8 mouse cellular contexts compared by ENCODE assay signal in genomic region chr11:75014816-75015215, GRCm38 (mm10).
DNase-seq lines count a peak whose midpoint lies in the region; ATAC-seq and TF ChIP-seq lines count a peak whose summit lies in the region.

No protein-coding gene starts in this region.

- 0 out of 2 replicates have a peak, but pooled peaks cover 16% of the 10 kb centered on the region for H3K4me1 ChIP-seq in forebrain, postnatal 0 days (ENCODE audit: insufficient read depth)
- peaks cover 32% of the 10 kb centered on the region for H3K4me1 ChIP-seq in forebrain, embryonic 15.5 days
- peaks cover 20% of the 10 kb centered on the region for H3K4me1 ChIP-seq in midbrain, embryonic 14.5 days (ENCODE audit: control insufficient read depth, insufficient read depth, low read length)
- H3K4me1 ChIP-seq in midbrain, embryonic 16.5 days (ENCODE audit: control insufficient read depth, insufficient read depth, low read length): peaks cover 28% of the 10 kb centered on the region
- peaks cover 47% of the 10 kb centered on the region for H3K4me1 ChIP-seq in heart, postnatal 0 days (ENCODE audit: control insufficient read depth, insufficient read depth)
- H3K4me1 ChIP-seq in olfactory bulb, adult 2 months (ENCODE audit: control insufficient read depth, insufficient read depth, low read length): peaks cover 19% of the 10 kb centered on the region

- no peak for TF ChIP-seq CTCF in forebrain, postnatal 0 days (IDR thresholded peaks at IDR 0.05; ENCODE audit: low read depth)
- TF ChIP-seq CTCF in heart, postnatal 0 days (IDR thresholded peaks at IDR 0.05; ENCODE audit: low read depth): no peak
- no peak for TF ChIP-seq CTCF in olfactory bulb, adult 2 months (IDR thresholded peaks at IDR 0.05; ENCODE audit: insufficient read depth, low read depth, low read length)

- no peak for TF ChIP-seq POLR2A in olfactory bulb, adult 2 months (IDR thresholded peaks at IDR 0.05; ENCODE audit: insufficient read depth, low read depth, low read length)

- no peaks in the 10 kb centered on the region for H3K27me3 ChIP-seq in forebrain, postnatal 0 days (ENCODE audit: insufficient read depth, low read length)
- no peaks in the 10 kb centered on the region for H3K27me3 ChIP-seq in forebrain, embryonic 15.5 days
- H3K27me3 ChIP-seq in midbrain, embryonic 14.5 days (ENCODE audit: control insufficient read depth, insufficient read depth, low read length): no peaks in the 10 kb centered on the region
- no peaks in the 10 kb centered on the region for H3K27me3 ChIP-seq in midbrain, embryonic 16.5 days (ENCODE audit: control insufficient read depth, insufficient read depth, low read depth, low read length)
- H3K27me3 ChIP-seq in heart, postnatal 0 days (ENCODE audit: control insufficient read depth, insufficient read depth, low read length): no peaks in the 10 kb centered on the region

- H3K4me3 ChIP-seq in forebrain, postnatal 0 days (ENCODE audit: low read depth, low read length): no peak overlapping the region
- no peak overlapping the region for H3K4me3 ChIP-seq in forebrain, embryonic 15.5 days
- no peak overlapping the region for H3K4me3 ChIP-seq in midbrain, embryonic 14.5 days (replicated peaks; ENCODE audit: low read depth, low read length)
- H3K4me3 ChIP-seq in midbrain, embryonic 16.5 days (ENCODE audit: low read depth, low read length): no peak overlapping the region
- H3K4me3 ChIP-seq in heart, postnatal 0 days (ENCODE audit: low read depth, low read length): no peak overlapping the region
- no peak overlapping the region for H3K4me3 ChIP-seq in olfactory bulb, adult 2 months (ENCODE audit: insufficient read depth, low read depth, low read length)

- H3K27ac ChIP-seq in forebrain, postnatal 0 days (ENCODE audit: low read depth, low read length): no peak overlapping the region
- H3K27ac ChIP-seq in forebrain, embryonic 15.5 days (replicated peaks): no peak overlapping the region; the same call in 1 of the 2 replicates
- H3K27ac ChIP-seq in midbrain, embryonic 14.5 days (replicated peaks; ENCODE audit: low read depth, low read length): peak overlapping the region; percentile 20; the same call in 1 of the 2 replicates
- no peak overlapping the region for H3K27ac ChIP-seq in midbrain, embryonic 16.5 days (ENCODE audit: low read length)
- peak overlapping the region; percentile 96 for H3K27ac ChIP-seq in heart, postnatal 0 days (ENCODE audit: low read depth)
- peak overlapping the region; percentile 70 for H3K27ac ChIP-seq in olfactory bulb, adult 2 months (ENCODE audit: insufficient read depth, low read depth, low read length)

- H3K36me3 ChIP-seq in forebrain, postnatal 0 days (ENCODE audit: insufficient read depth): no peaks in the 10 kb centered on the region
- H3K36me3 ChIP-seq in forebrain, embryonic 15.5 days: no peaks in the 10 kb centered on the region
- no peaks in the 10 kb centered on the region for H3K36me3 ChIP-seq in midbrain, embryonic 14.5 days (ENCODE audit: control insufficient read depth, insufficient read depth, low read length)
- no peaks in the 10 kb centered on the region for H3K36me3 ChIP-seq in midbrain, embryonic 16.5 days (ENCODE audit: control insufficient read depth, insufficient read depth, low read length)
- H3K36me3 ChIP-seq in heart, postnatal 0 days (replicated peaks; ENCODE audit: control insufficient read depth, insufficient read depth, low read length): no peaks in the 10 kb centered on the region

- no peaks in the 10 kb centered on the region for H3K9me3 ChIP-seq in forebrain, postnatal 0 days (ENCODE audit: low read length)
- H3K9me3 ChIP-seq in forebrain, embryonic 15.5 days: no peaks in the 10 kb centered on the region
- no peaks in the 10 kb centered on the region for H3K9me3 ChIP-seq in midbrain, embryonic 14.5 days (ENCODE audit: control insufficient read depth, low read length)
- no peaks in the 10 kb centered on the region for H3K9me3 ChIP-seq in midbrain, embryonic 16.5 days (replicated peaks; ENCODE audit: control insufficient read depth, low read length, poor library complexity, severe bottlenecking)
- no peaks in the 10 kb centered on the region for H3K9me3 ChIP-seq in heart, postnatal 0 days (replicated peaks; ENCODE audit: control insufficient read depth, low read length)

- no peak for TF ChIP-seq EP300 in heart, postnatal 0 days (IDR thresholded peaks at IDR 0.05; ENCODE audit: low read depth)

- intact Hi-C loops in left cerebral cortex, postnatal 25 days (cut with DNase I): no loop called here

- DNase-seq in forebrain, postnatal 0 days: peak; percentile 4
- no peak for DNase-seq in midbrain, embryonic 14.5 days
- no peak for DNase-seq in heart, postnatal 0 days (ENCODE audit: low spot score)
- DNase-seq in spleen, adult 18-20 months: no peak
- no peak for DNase-seq in left cerebral cortex, postnatal 25 days (ENCODE audit: low spot score in 2 of 2)

- ATAC-seq in forebrain, postnatal 0 days: no peak
- ATAC-seq in forebrain, embryonic 15.5 days (replicated peaks): no peak
- no peak for ATAC-seq in midbrain, embryonic 14.5 days (ENCODE audit: low FRiP score, low TSS enrichment)
- no peak for ATAC-seq in midbrain, embryonic 16.5 days
- no peak for ATAC-seq in heart, postnatal 0 days (ENCODE audit: insufficient read depth, low read depth)

- 42% methylated on average over 4 of the region's 4 CpGs for WGBS in forebrain, postnatal 0 days
- 30% methylated on average over 4 of the region's 4 CpGs for WGBS in forebrain, embryonic 15.5 days
- 45% methylated on average over 4 of the region's 4 CpGs for WGBS in midbrain, embryonic 14.5 days
- 34% methylated on average over 4 of the region's 4 CpGs for WGBS in midbrain, embryonic 16.5 days
- WGBS in heart, postnatal 0 days: 67% methylated on average over 4 of the region's 4 CpGs
- 47% methylated on average over 4 of the region's 4 CpGs for WGBS in olfactory bulb, adult 2 months

- no peak overlapping the region for H3K4me2 ChIP-seq in forebrain, postnatal 0 days (ENCODE audit: low read depth)
- H3K4me2 ChIP-seq in forebrain, embryonic 15.5 days (replicated peaks): no peak overlapping the region
- H3K4me2 ChIP-seq in midbrain, embryonic 14.5 days (ENCODE audit: low read length): no peak overlapping the region
- no peak overlapping the region for H3K4me2 ChIP-seq in midbrain, embryonic 16.5 days (ENCODE audit: low read length)
- H3K4me2 ChIP-seq in heart, postnatal 0 days (ENCODE audit: low read depth, low read length): no peak overlapping the region

- H3K9ac ChIP-seq in forebrain, postnatal 0 days: 0 out of 2 replicates have a peak overlapping the region, but pooled peaks have one; percentile 1
- H3K9ac ChIP-seq in forebrain, embryonic 15.5 days (replicated peaks): no peak overlapping the region
- H3K9ac ChIP-seq in midbrain, embryonic 14.5 days (replicated peaks; ENCODE audit: low read length): no peak overlapping the region
- no peak overlapping the region for H3K9ac ChIP-seq in midbrain, embryonic 16.5 days (ENCODE audit: low read depth, low read length)
- H3K9ac ChIP-seq in heart, postnatal 0 days (replicated peaks; ENCODE audit: low read depth, low read length): no peak overlapping the region

Comparison
In these comparisons a context has a peak if more than half of its experiments do, and no peak if none do; other contexts are left out.
1. H3K27ac ChIP-seq: peak in midbrain, embryonic 14.5 days (single experiment), heart, postnatal 0 days (single experiment) and olfactory bulb, adult 2 months (single experiment); none in forebrain, postnatal 0 days (single experiment), forebrain, embryonic 15.5 days (single experiment) and midbrain, embryonic 16.5 days (single experiment).